Mouse (Mus musculus): ENCODE measurements around the gene Dspp.

GRCm38 (mm10) chr5:104224299-104224698, 53.8 kb downstream of the Dspp start:
- TF ChIP-seq POLR2AphosphoS2 (IDR thresholded peaks at IDR 0.05; ENCODE audit: low read depth, low read length) (no peak), HCFC1 (IDR thresholded peaks at IDR 0.05; ENCODE audit: low read depth, low read length) (no peak), ZNF384 (IDR thresholded peaks at IDR 0.05; ENCODE audit: low read depth, low read length) (no peak), CTCF (conservative IDR thresholded peaks at IDR 0.05 in 1 of 2, IDR thresholded peaks at IDR 0.05 in 1 of 2; ENCODE audit: low read depth in 2 of 2, low read length in 2 of 2) (no peak), SIN3A (IDR thresholded peaks at IDR 0.05; ENCODE audit: low read length) (no peak), MAFK (IDR thresholded peaks at IDR 0.05; ENCODE audit: insufficient replicate concordance, low read length) (no peak), POLR2A (IDR thresholded peaks at IDR 0.05; ENCODE audit: low read depth, low read length) (no peak), EP300 (IDR thresholded peaks at IDR 0.05; ENCODE audit: low read length) (no peak), CHD2 (IDR thresholded peaks at IDR 0.05; ENCODE audit: low read length) (no peak), ZC3H11A (IDR thresholded peaks at IDR 0.05; ENCODE audit: low read depth, low read length) (no peak), KAT2A (IDR thresholded peaks at IDR 0.05; ENCODE audit: insufficient replicate concordance, low read length) (no peak), ETS1 (conservative IDR thresholded peaks at IDR 0.05; ENCODE audit: low read depth, low read length) (no peak), BHLHE40 (IDR thresholded peaks at IDR 0.05; ENCODE audit: low read depth, low read length) (no peak)
